Mouse (Mus musculus): Measurements from ENCODE around the gene Tbc1d1. TPM values are rescaled to one million over a fixed set of nuclear protein-coding genes. Genes with fewer than 3 reads are reported as not detected.

Gene Tbc1d1
- polyA plus RNA-seq, 1 experiment from 2014 or later = 18.1 TPM

- Histone ChIP-seq H3K4me1 (no peaks in the 10 kb centered on the region), H3K36me3 (0 out of 2 replicates have a peak, but pooled peaks cover 4% of the 10 kb centered on the region), H3K9ac (no peak overlapping the region), H3K9me3 (replicated peaks) (no peaks in the 10 kb centered on the region), H3K27me3 (no peaks in the 10 kb centered on the region), H3K4me2 (replicated peaks) (no peak overlapping the region), H3K4me3 (replicated peaks) (no peak overlapping the region), H3K27ac (replicated peaks) (no peak overlapping the region)
- ATAC-seq (ENCODE audit: insufficient number of reproducible peaks, low FRiP score, low TSS enrichment, low read depth) = no peak
- WGBS = 50% methylated on average over 3 of the region's 3 CpGs
Observed at GRCm38 (mm10) chr5:64188083-64188648, 32.1 kb downstream of the Tbc1d1 start.

- H3K4me1 ChIP-seq = no peaks in the 10 kb centered on the region
- H3K27me3 ChIP-seq = no peaks in the 10 kb centered on the region
- no peak overlapping the region for H3K4me2 ChIP-seq (replicated peaks)
- 80% methylated on average over 5 of the region's 5 CpGs for WGBS
- no peak overlapping the region for H3K4me3 ChIP-seq (replicated peaks)
- ATAC-seq (ENCODE audit: insufficient number of reproducible peaks, low FRiP score, low TSS enrichment, low read depth) = no peak
- H3K9ac ChIP-seq = no peak overlapping the region
- no peaks in the 10 kb centered on the region for H3K9me3 ChIP-seq (replicated peaks)
- H3K36me3 ChIP-seq = 0 out of 2 replicates have a peak, but pooled peaks cover 4% of the 10 kb centered on the region
- H3K27ac ChIP-seq (replicated peaks) = no peak overlapping the region
Observed at GRCm38 (mm10) chr5:64190892-64191291, 34.8 kb downstream of the Tbc1d1 start.

GRCm38 (mm10) chr5:64193353-64193752, 37.2 kb downstream of the Tbc1d1 start:
- Histone ChIP-seq H3K27me3 (no peaks in the 10 kb centered on the region), H3K36me3 (0 out of 2 replicates have a peak, but pooled peaks cover 4% of the 10 kb centered on the region), H3K4me3 (replicated peaks) (no peak overlapping the region), H3K9ac (no peak overlapping the region), H3K4me1 (no peaks in the 10 kb centered on the region), H3K4me2 (replicated peaks) (no peak overlapping the region), H3K9me3 (replicated peaks) (no peaks in the 10 kb centered on the region), H3K27ac (replicated peaks) (no peak overlapping the region)
- ATAC-seq (ENCODE audit: insufficient number of reproducible peaks, low FRiP score, low TSS enrichment, low read depth) = no peak
- WGBS = 44% methylated on average over 11 of the region's 11 CpGs

GRCm38 (mm10) chr5:64196250-64196865, 40.3 kb downstream of the Tbc1d1 start:
- no peaks in the 10 kb centered on the region for H3K9me3 ChIP-seq (replicated peaks)
- no peaks in the 10 kb centered on the region for H3K36me3 ChIP-seq
- no peak overlapping the region for H3K4me2 ChIP-seq (replicated peaks)
- no peaks in the 10 kb centered on the region for H3K4me1 ChIP-seq
- ATAC-seq (ENCODE audit: insufficient number of reproducible peaks, low FRiP score, low TSS enrichment, low read depth) = no peak
- no peak overlapping the region for H3K9ac ChIP-seq
- WGBS = 88% methylated on average over 1 of the region's 1 CpGs
- H3K4me3 ChIP-seq (replicated peaks) = no peak overlapping the region
- H3K27ac ChIP-seq (replicated peaks) = no peak overlapping the region
- H3K27me3 ChIP-seq = no peaks in the 10 kb centered on the region

GRCm38 (mm10) chr5:64196866-64197321, 40.8 kb downstream of the Tbc1d1 start:
- 65% methylated on average over 5 of the region's 5 CpGs for WGBS
- no peaks in the 10 kb centered on the region for H3K27me3 ChIP-seq
- ATAC-seq (ENCODE audit: insufficient number of reproducible peaks, low FRiP score, low TSS enrichment, low read depth) = no peak
- H3K4me3 ChIP-seq (replicated peaks) = no peak overlapping the region
- no peaks in the 10 kb centered on the region for H3K36me3 ChIP-seq
- no peak overlapping the region for H3K9ac ChIP-seq
- H3K9me3 ChIP-seq (replicated peaks) = no peaks in the 10 kb centered on the region
- no peak overlapping the region for H3K27ac ChIP-seq (replicated peaks)
- no peaks in the 10 kb centered on the region for H3K4me1 ChIP-seq
- H3K4me2 ChIP-seq (replicated peaks) = no peak overlapping the region

GRCm38 (mm10) chr5:64198624-64199023, 42.5 kb downstream of the Tbc1d1 start:
- WGBS = 76% methylated on average over 7 of the region's 7 CpGs
- no peak for ATAC-seq (ENCODE audit: insufficient number of reproducible peaks, low FRiP score, low TSS enrichment, low read depth)
- no peaks in the 10 kb centered on the region for H3K4me1 ChIP-seq

GRCm38 (mm10) chr5:64201071-64201470, 45.0 kb downstream of the Tbc1d1 start:
- 64% methylated on average over 5 of the region's 5 CpGs for WGBS
- Histone ChIP-seq H3K27ac (replicated peaks) (no peak overlapping the region), H3K4me3 (replicated peaks) (no peak overlapping the region), H3K9ac (no peak overlapping the region), H3K9me3 (replicated peaks) (no peaks in the 10 kb centered on the region), H3K4me1 (no peaks in the 10 kb centered on the region), H3K4me2 (replicated peaks) (no peak overlapping the region), H3K36me3 (no peaks in the 10 kb centered on the region), H3K27me3 (no peaks in the 10 kb centered on the region)
- ATAC-seq (ENCODE audit: insufficient number of reproducible peaks, low FRiP score, low TSS enrichment, low read depth) = no peak

More at GRCm38 (mm10) chr5:64198624-64199023, 42.5 kb downstream of the Tbc1d1 start:
- H3K9ac ChIP-seq = no peak overlapping the region
- no peak overlapping the region for H3K4me3 ChIP-seq (replicated peaks)
- no peak overlapping the region for H3K4me2 ChIP-seq (replicated peaks)
- H3K9me3 ChIP-seq (replicated peaks) = no peaks in the 10 kb centered on the region
- H3K36me3 ChIP-seq = no peaks in the 10 kb centered on the region
- no peak overlapping the region for H3K27ac ChIP-seq (replicated peaks)
- H3K27me3 ChIP-seq = no peaks in the 10 kb centered on the region

GRCm38 (mm10) chr5:64202306-64202705, 46.2 kb downstream of the Tbc1d1 start:
- Histone ChIP-seq H3K4me2 (replicated peaks) (no peak overlapping the region), H3K4me1 (no peaks in the 10 kb centered on the region), H3K4me3 (replicated peaks) (no peak overlapping the region), H3K27ac (replicated peaks) (no peak overlapping the region), H3K9ac (no peak overlapping the region), H3K9me3 (replicated peaks) (no peaks in the 10 kb centered on the region), H3K27me3 (no peaks in the 10 kb centered on the region), H3K36me3 (no peaks in the 10 kb centered on the region)
- ATAC-seq (ENCODE audit: insufficient number of reproducible peaks, low FRiP score, low TSS enrichment, low read depth) = no peak
- WGBS = 32% methylated on average over 2 of the region's 2 CpGs

- WGBS = 84% methylated on average over 3 of the region's 3 CpGs
- ATAC-seq (ENCODE audit: insufficient number of reproducible peaks, low FRiP score, low TSS enrichment, low read depth) = no peak
Observed at GRCm38 (mm10) chr5:64205610-64206009, 49.5 kb downstream of the Tbc1d1 start.

GRCm38 (mm10) chr5:64206431-64206830, 50.3 kb downstream of the Tbc1d1 start:
- Histone ChIP-seq H3K27me3 (no peaks in the 10 kb centered on the region), H3K4me3 (replicated peaks) (no peak overlapping the region), H3K36me3 (no peaks in the 10 kb centered on the region), H3K9ac (no peak overlapping the region), H3K27ac (replicated peaks) (no peak overlapping the region), H3K4me1 (no peaks in the 10 kb centered on the region), H3K9me3 (replicated peaks) (no peaks in the 10 kb centered on the region), H3K4me2 (replicated peaks) (no peak overlapping the region)
- WGBS = 61% methylated on average over 3 of the region's 3 CpGs
- no peak for ATAC-seq (ENCODE audit: insufficient number of reproducible peaks, low FRiP score, low TSS enrichment, low read depth)

More at GRCm38 (mm10) chr5:64205610-64206009, 49.5 kb downstream of the Tbc1d1 start:
- no peak overlapping the region for H3K4me2 ChIP-seq (replicated peaks)
- H3K27ac ChIP-seq (replicated peaks) = no peak overlapping the region
- no peak overlapping the region for H3K9ac ChIP-seq
- no peaks in the 10 kb centered on the region for H3K27me3 ChIP-seq
- no peak overlapping the region for H3K4me3 ChIP-seq (replicated peaks)
- no peaks in the 10 kb centered on the region for H3K4me1 ChIP-seq
- H3K9me3 ChIP-seq (replicated peaks) = no peaks in the 10 kb centered on the region
- no peaks in the 10 kb centered on the region for H3K36me3 ChIP-seq

- Histone ChIP-seq H3K9ac (no peak overlapping the region), H3K36me3 (no peaks in the 10 kb centered on the region), H3K27ac (replicated peaks) (no peak overlapping the region), H3K4me2 (replicated peaks) (no peak overlapping the region), H3K4me3 (replicated peaks) (no peak overlapping the region), H3K9me3 (replicated peaks) (no peaks in the 10 kb centered on the region), H3K27me3 (no peaks in the 10 kb centered on the region), H3K4me1 (no peaks in the 10 kb centered on the region)
- ATAC-seq (ENCODE audit: insufficient number of reproducible peaks, low FRiP score, low TSS enrichment, low read depth) = no peak
- WGBS = 58% methylated on average over 8 of the region's 8 CpGs
Observed at GRCm38 (mm10) chr5:64206875-64207274, 50.8 kb downstream of the Tbc1d1 start.

GRCm38 (mm10) chr5:64207800-64208199, 51.7 kb downstream of the Tbc1d1 start:
- no peaks in the 10 kb centered on the region for H3K4me1 ChIP-seq
- 89% methylated on average over 6 of the region's 6 CpGs for WGBS
- H3K4me2 ChIP-seq (replicated peaks) = no peak overlapping the region
- H3K36me3 ChIP-seq = no peaks in the 10 kb centered on the region
- no peak overlapping the region for H3K27ac ChIP-seq (replicated peaks)
- H3K9ac ChIP-seq = no peak overlapping the region
- ATAC-seq (ENCODE audit: insufficient number of reproducible peaks, low FRiP score, low TSS enrichment, low read depth) = no peak
- H3K27me3 ChIP-seq = no peaks in the 10 kb centered on the region
- no peak overlapping the region for H3K4me3 ChIP-seq (replicated peaks)
- no peaks in the 10 kb centered on the region for H3K9me3 ChIP-seq (replicated peaks)
